Mouse (Mus musculus): Measurements from ENCODE around the gene Dmrta1. TPM values are rescaled to one million over a fixed set of nuclear protein-coding genes. Genes with fewer than 3 reads are reported as not detected.

Gene Dmrta1
- not detected in 2 replicates for total RNA-seq (2014; fragmentation: Nextera tagmentation)
- not detected in 2 replicates for total RNA-seq (2017)

DNA sequence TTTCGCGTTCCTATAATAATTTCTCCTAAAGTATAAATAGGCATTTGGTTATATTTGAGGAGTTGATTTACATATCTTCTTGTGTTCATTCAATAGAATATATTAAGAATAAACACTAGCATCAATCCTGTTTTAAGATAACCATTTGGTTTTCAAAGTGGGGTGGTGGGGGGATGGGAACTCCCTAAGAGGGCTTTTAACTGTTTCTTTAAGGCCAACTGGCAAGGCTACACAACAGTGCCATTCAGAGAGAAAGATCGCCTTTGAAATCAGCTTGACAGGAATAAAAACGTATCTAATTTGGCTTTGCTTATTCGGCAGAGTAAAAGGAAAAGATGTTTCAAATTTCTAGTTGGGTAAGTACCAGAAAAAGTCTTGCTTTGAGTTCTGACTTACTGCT, at the start of gene Dmrta1:
Dmrta1 (plus strand) TSS at position 242 of the 400 bp plus-strand sequence.
- no peak for ATAC-seq (replicated peaks; ENCODE audit: poor library complexity, severe bottlenecking)

- ATAC-seq (replicated peaks; ENCODE audit: poor library complexity, severe bottlenecking) = no peak
Observed at GRCm38 (mm10) chr4:89630374-89631079, 48.7 kb upstream of the Dmrta1 start.

GRCm38 (mm10) chr4:89631560-89631959, 47.7 kb upstream of the Dmrta1 start:
- ATAC-seq (replicated peaks; ENCODE audit: poor library complexity, severe bottlenecking) = no peak

DNA sequence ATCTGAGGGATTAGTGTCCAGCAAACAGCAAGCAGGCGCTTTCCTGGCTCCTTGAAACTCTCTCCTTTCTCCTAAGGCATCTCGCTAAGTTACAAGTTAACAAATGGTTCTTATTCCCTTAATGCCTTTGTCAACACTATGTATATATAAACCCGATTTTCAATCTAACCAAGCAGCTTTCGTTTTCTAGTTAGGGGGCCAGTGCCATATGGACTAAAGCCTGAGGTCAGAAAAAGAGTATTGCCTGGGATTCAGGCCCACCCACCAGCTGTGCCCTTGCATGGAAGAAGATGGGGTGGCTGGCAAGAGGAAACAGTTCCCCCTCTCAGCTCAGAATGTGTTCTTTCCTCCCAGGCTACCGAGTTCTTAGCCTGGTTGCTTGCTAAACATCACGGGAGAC, 40.6 kb upstream of the Dmrta1 start:
- ATAC-seq (replicated peaks; ENCODE audit: poor library complexity, severe bottlenecking) = no peak

- ATAC-seq (replicated peaks; ENCODE audit: poor library complexity, severe bottlenecking) = no peak
Observed at GRCm38 (mm10) chr4:89644235-89645115, 34.8 kb upstream of the Dmrta1 start.

DNA sequence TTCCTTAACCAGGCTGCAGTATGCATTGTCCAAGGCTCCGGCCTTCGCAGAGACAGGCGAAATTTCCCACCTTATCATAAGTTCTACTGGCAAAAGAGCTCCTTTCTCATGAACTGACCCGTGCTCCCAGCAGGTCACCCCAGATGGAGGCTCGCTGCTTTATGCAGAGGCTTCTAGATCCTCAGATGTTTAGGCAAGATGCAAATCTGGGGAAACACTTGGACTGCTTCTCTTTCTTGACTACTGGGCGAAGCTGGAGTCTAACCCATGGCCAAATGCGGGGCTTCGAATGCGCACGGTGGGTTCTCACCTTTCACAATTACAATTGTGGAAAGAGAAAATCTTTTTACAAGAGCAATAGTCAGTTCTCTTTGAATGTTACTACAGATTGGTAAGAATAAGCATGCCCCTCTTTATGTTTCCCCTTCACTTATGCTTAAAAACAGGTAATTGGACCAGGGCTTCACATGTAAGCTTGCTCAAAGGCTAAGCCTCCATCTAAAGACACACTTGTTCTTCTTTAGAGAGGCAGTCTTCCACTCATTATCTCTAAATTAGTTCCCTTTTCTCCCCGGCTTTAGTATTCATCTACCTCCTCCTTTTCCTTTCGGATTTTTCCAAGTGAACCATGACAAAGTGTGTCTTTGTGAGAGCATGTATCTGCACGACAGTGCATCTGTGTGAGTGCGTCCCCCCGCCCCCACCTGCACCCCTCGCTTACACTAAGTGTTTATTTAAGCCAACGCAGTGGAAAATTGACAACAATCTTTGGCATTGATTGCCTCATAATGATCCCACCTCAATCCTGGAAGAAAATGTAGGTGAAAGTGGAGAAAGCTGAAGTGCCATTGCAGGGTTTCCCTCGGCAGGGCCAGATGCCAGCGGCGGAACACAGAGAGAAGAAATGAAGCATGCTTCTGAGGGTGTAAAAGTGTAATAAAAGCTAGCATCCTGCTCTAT, 28.6 kb upstream of the Dmrta1 start:
- ATAC-seq (replicated peaks; ENCODE audit: poor library complexity, severe bottlenecking) = no peak

- ATAC-seq (replicated peaks; ENCODE audit: poor library complexity, severe bottlenecking) = no peak
Observed at GRCm38 (mm10) chr4:89651312-89651686, 27.9 kb upstream of the Dmrta1 start.

DNA sequence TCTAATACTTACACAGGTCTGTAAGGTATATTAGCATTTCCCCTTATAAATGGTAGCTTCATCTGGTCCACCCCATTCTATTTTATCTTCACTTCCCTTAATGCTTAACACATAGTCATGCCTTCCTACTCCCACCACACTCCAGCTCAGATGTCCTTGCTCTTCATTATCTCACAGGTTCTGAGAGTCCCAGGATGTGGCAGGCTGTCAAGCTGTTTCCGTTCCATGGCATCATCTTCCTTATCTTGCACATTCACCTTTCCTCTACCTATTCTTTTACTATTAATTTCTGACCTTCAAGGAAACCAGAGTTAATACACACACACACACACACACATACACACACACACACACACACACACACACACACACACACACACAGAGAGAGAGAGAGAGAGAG, 27.5 kb upstream of the Dmrta1 start:
- ATAC-seq (replicated peaks; ENCODE audit: poor library complexity, severe bottlenecking) = no peak

DNA sequence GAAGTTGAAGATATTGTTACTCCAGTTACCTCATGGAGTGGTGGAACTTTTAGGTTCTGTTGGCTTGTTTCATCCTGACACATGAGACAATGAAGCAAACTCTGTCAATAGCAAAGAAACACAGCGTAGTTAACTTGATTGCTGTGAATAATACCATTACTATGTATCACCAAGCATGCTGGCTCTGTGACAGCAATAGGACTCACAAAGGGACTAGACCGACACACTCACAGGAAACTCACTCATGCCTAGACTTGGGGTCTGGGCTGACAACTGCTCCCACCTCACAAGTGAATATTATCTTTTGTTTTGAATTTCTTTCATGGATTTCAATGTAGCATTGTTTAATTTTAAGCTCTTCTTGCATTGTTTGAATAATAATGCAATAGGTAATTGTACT, 15.8 kb upstream of the Dmrta1 start:
- no peak for ATAC-seq (replicated peaks; ENCODE audit: poor library complexity, severe bottlenecking)

DNA sequence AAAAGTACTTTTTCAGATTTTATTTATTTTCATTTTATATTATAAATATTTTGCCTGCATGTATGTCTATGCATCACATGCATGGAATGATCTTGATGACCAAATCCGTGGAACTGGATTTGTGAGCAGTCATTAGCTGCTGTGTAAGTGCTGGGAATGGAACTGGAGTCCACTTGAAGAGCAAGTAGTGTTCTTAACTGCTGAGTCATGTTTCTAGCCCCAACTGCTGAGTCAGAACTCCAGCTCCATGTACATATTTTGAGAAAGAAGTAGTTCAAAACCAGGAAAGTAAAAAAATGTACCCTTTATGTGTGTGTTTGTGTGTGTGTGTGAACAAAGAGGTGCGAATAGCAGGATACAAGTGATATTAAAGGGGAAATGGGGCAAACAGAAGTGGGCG, 4.5 kb upstream of the Dmrta1 start:
- no peak for ATAC-seq (replicated peaks; ENCODE audit: poor library complexity, severe bottlenecking)

DNA sequence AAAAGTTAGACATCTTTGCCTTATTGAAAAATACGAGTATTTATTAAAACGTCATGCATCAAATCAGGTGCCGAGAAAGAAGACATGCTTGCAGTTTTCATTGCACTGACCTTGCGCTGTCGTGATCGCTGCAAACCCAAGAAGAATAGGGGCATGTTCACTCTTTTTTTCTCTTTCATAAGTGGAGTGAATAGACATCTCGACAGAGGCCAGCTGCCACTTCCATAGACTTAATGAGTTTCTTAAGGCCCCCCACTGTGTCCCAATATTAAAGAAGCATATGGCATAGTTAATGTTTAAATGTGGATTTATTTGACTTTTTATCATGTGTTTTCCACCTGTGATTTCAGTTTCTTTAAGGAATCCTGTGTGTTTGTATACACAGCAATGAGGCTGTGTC, 1.3 kb upstream of the Dmrta1 start:
- no peak for ATAC-seq (replicated peaks; ENCODE audit: poor library complexity, severe bottlenecking)

- ATAC-seq (replicated peaks; ENCODE audit: poor library complexity, severe bottlenecking) = no peak
Observed at GRCm38 (mm10) chr4:89678713-89679112, 523 bp upstream of the Dmrta1 start.

DNA sequence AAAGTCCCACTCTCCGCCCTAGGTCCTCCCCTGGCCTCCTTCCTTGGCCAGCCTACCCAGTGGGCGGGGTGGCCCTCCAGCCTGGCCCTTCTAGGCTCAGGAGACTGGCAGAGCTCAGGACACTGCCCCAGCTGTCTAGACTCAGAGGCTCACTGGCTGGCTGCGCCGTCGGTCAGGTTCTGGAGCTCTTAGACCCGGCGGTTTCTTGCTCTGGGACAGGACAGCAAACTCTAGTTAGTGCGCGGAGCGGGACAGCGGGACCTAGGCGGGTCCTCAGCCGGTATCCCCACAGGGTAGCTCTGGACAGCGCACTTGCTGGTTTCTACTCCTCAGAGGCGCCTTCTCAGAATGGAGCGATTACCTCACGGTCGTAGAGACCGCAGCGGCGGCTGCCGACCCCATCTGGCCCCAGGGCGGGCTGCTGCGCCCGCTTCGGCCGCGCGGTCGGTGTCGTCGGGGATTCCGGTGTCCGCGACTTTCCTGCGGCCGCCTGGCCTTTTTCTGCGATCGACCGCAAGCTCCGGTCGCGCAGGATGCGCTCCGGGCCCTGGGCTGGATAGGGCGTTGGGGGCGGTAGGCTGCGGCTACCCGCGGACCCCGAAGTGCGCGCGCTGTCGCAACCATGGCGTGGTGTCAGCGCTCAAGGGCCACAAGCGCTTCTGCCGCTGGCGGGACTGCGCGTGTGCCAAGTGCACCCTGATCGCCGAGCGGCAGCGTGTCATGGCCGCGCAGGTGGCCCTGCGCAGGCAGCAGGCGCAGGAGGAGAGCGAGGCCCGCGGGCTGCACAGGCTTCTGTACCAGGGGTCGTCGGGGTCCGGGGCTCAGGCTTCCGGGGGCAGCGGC, 8.9 kb downstream of the Dmrta1 start:
- ATAC-seq (replicated peaks; ENCODE audit: poor library complexity, severe bottlenecking) = peak; percentile 86

GRCm38 (mm10) chr4:89688804-89689497, 9.7 kb downstream of the Dmrta1 start:
- ATAC-seq (replicated peaks; ENCODE audit: poor library complexity, severe bottlenecking) = no peak

- no peak for ATAC-seq (replicated peaks; ENCODE audit: poor library complexity, severe bottlenecking)
Observed at GRCm38 (mm10) chr4:89691936-89692335, 12.7 kb downstream of the Dmrta1 start.

DNA sequence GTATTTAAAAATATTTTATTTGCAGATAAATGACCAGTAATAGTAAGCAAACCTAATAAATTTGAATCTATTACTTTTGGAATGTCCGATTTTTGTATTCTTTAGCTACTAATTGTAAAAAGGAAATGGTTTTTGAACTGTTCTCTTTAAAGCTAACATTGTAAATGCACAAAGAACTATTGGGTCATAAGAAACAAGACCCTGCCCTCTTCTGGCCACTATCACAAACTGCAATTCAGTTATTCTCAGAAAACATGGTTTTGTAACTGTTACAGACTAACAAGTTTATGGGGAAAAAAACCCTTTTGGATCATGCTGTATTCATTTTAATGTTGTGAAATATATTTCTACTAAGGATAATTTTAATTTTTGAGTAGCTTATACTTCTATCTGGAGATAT, 13.5 kb downstream of the Dmrta1 start:
- no peak for ATAC-seq (replicated peaks; ENCODE audit: poor library complexity, severe bottlenecking)

GRCm38 (mm10) chr4:89695589-89695988, 16.4 kb downstream of the Dmrta1 start:
- no peak for ATAC-seq (replicated peaks; ENCODE audit: poor library complexity, severe bottlenecking)

DNA sequence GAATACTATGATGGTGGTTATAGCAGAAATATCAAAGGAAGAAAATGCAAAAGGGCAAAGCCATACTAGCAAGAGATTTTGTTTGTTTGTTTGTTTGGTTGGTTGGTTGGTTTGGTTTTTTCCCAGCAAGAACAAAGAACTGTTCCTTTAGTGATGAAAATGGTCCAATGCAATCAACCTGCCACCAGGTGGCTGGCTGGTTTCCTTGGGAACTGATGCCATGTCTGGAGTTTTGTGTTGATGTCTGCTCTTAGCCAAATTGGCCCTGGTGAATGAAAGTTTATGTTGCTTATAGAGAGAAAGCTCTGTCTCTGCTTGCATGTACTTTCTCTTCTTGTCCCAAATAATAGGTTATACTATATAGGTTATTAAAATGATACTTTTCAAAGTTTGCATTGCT, 18.7 kb downstream of the Dmrta1 start:
- no peak for ATAC-seq (replicated peaks; ENCODE audit: poor library complexity, severe bottlenecking)

All from granulocyte monocyte progenitor cell, adult 5-6 weeks (primary cell).